Mouse (Mus musculus): ENCODE data around the gene Gtf3c3. TPM values are rescaled to one million over a fixed set of nuclear protein-coding genes. Genes with fewer than 3 reads are reported as not detected.

The Gtf3c3 gene
- 16.6 and 18.6 TPM in 2 replicates for polyA plus RNA-seq (2012; rRNA removed)

GRCm38 (mm10) chr1:54438340-54439079 lies at the start of gene Gtf3c3:
Gene Gtf3c3, minus strand, starts transcription at chr1:54438971.

Other genes starting within 250 kb of the Gtf3c3 start
- 4.9 and 5.4 TPM in 2 replicates for gene Hecw2, start 243.8 kb downstream of the Gtf3c3 start, polyA plus RNA-seq (2012; rRNA removed)
- 0.23 and 0.37 TPM in 2 replicates for gene Ccdc150, start 188.3 kb downstream of the Gtf3c3 start, polyA plus RNA-seq (2012; rRNA removed)
- gene Pgap1, start 118.7 kb upstream of the Gtf3c3 start, polyA plus RNA-seq (2012; rRNA removed), result 19.9 and 20.5 TPM in 2 replicates

All from central nervous system, embryonic 18 days (tissue).